In the genomic region with DNA sequence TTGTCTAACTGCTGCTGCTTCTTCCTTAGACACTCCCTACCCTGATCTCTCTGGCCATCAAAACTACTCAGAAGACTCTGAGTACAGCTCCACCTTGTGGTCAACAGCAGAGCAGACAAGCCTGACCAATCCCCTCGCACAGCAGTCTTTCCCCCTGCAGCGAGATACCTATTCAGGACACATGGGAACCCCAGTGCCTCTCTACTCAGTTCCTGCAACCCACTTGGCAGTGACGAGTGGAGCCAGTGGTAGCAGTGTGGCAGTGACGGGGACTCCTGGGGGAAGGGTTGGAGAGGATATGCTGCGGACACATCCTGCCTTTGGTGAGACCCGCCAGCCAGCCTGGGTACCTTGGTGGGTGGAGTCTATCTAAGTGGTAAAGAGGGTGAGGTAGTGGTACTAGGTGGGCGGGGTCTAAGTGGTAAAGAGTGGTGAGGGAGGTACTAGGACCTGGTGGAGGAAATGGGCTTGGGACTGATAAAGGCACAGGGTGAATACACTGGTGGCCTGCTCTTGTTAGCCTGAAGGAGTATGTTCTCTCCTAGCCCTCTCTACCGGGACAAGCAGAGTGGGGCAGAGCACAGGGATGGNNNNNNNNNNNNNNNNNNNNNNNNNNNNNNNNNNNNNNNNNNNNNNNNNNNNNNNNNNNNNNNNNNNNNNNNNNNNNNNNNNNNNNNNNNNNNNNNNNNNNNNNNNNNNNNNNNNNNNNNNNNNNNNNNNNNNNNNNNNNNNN, we compare ENCODE assay signal across 9 mouse cellular contexts. TPM values are rescaled to one million over a fixed set of nuclear protein-coding genes. Genes with fewer than 3 reads are reported as not detected.
DNase-seq lines count a peak whose midpoint lies in the region; ATAC-seq and TF ChIP-seq lines count a peak whose summit lies in the region.
"Had no signal": no experiment of that assay in that cellular context is flagged by ENCODE, and none has a peak within 500 bp of the region (broad histone marks: within the 10 kb centered on the region; RNA-seq: fewer than 3 reads in every experiment).

No protein-coding gene starts in this region.

- ATAC-seq in forebrain, postnatal 0 days, result peak; percentile 43
- ATAC-seq in erythroid progenitor cell, adult 5-6 weeks (replicated peaks; ENCODE audit: low FRiP score, poor library complexity, severe bottlenecking), result no peak

- no peak for DNase-seq in testis, postnatal 14 days (ENCODE audit: low spot score)
- DNase-seq in cerebellum, adult 18-20 months, result peak; percentile 45 to 57
- DNase-seq in forebrain, postnatal 0 days, result no peak
- peak; percentile 25 for DNase-seq in kidney, postnatal 14 days
- peak; percentile 51 for DNase-seq in mesoderm, embryonic 11.5 days (ENCODE audit: low read depth, low spot score)
- peak; percentile 29 for DNase-seq in thymus, postnatal 4 days

- peak; percentile 52; the same call in 1 of the 2 replicates for TF ChIP-seq CTCF in testis, adult 2 months (IDR thresholded peaks at IDR 0.05; ENCODE audit: control insufficient read depth, insufficient read depth, insufficient replicate concordance, low read depth, low read length)
- peak; percentile 70 for TF ChIP-seq CTCF in forebrain, postnatal 0 days (IDR thresholded peaks at IDR 0.05; ENCODE audit: low read depth)

- WGBS in forebrain, postnatal 0 days, result 21% methylated on average over 8 of the region's 8 CpGs

- H3K27me3 ChIP-seq in testis, adult 2 months (ENCODE audit: control insufficient read depth, insufficient read depth, low read length), result no peaks in the 10 kb centered on the region
- H3K27me3 ChIP-seq in forebrain, postnatal 0 days (ENCODE audit: insufficient read depth, low read length), result no peaks in the 10 kb centered on the region

- H3K27ac ChIP-seq in testis, adult 2 months (ENCODE audit: control insufficient read depth, insufficient read depth, low read depth, low read length), result no peak overlapping the region
- H3K27ac ChIP-seq in forebrain, postnatal 0 days (ENCODE audit: low read depth, low read length), result no peak overlapping the region
- H3K27ac ChIP-seq: heart, embryonic 13.5 days had no signal

- H3K4me2 ChIP-seq in forebrain, postnatal 0 days (ENCODE audit: low read depth), result no peak overlapping the region
- H3K4me2 ChIP-seq: heart, embryonic 13.5 days had no signal

- TF ChIP-seq POLR2A in testis, adult 2 months (IDR thresholded peaks at IDR 0.05; ENCODE audit: control insufficient read depth, low read depth, low read length), result no peak

- no peaks in the 10 kb centered on the region for H3K36me3 ChIP-seq in testis, adult 2 months (ENCODE audit: control insufficient read depth, insufficient read depth, low read length)
- H3K36me3 ChIP-seq in forebrain, postnatal 0 days (ENCODE audit: insufficient read depth), result no peaks in the 10 kb centered on the region
- H3K36me3 ChIP-seq: heart, embryonic 13.5 days had no signal

- H3K4me3 ChIP-seq in testis, adult 2 months (ENCODE audit: control insufficient read depth, low read depth, low read length), result peak overlapping the region; percentile 24
- no peak overlapping the region for H3K4me3 ChIP-seq in forebrain, postnatal 0 days (ENCODE audit: low read depth, low read length)
- H3K4me3 ChIP-seq: heart, embryonic 13.5 days had no signal

- no peak overlapping the region for H3K9ac ChIP-seq in forebrain, postnatal 0 days
- H3K9ac ChIP-seq: heart, embryonic 13.5 days had no signal

- no peaks in the 10 kb centered on the region for H3K9me3 ChIP-seq in forebrain, postnatal 0 days (ENCODE audit: low read length)
- H3K9me3 ChIP-seq: heart, embryonic 13.5 days had no signal

- peaks cover 3% of the 10 kb centered on the region; the same call in 1 of the 2 replicates for H3K4me1 ChIP-seq in testis, adult 2 months (ENCODE audit: control insufficient read depth, insufficient read depth, low read length)
- H3K4me1 ChIP-seq in forebrain, postnatal 0 days (ENCODE audit: insufficient read depth), result peaks cover 11% of the 10 kb centered on the region
- H3K4me1 ChIP-seq: heart, embryonic 13.5 days had no signal

RNA-seq across cellular contexts. Expression of a gene that starts 54.3 kb away (rescaled TPM):
- polyA plus RNA-seq in testis, adult 2 months (2012; rRNA removed), result 1.4 and 1.6 TPM in 2 replicates
- 0.33 and 0.69 TPM in 2 replicates for total RNA-seq in forebrain, postnatal 0 days (2014; rRNA removed)
- 0.23 and 0.30 TPM in 2 replicates for polyA plus RNA-seq in forebrain, postnatal 0 days (2015; fragmentation: Nextera tagmentation; extraction: Ambion mirVana)
- total RNA-seq in erythroid progenitor cell, adult 5-6 weeks (2015; ENCODE audit: low replicate concordance), result not detected in 2 replicates
- 0.68 TPM in 1 of 2 replicates, not detected in the other for total RNA-seq in erythroid progenitor cell, adult 5-6 weeks (2017; ENCODE audit: low replicate concordance)

Comparison
In these comparisons a context has a peak if more than half of its experiments do, and no peak if none do; other contexts are left out.
1. DNase-seq: peak in cerebellum, adult 18-20 months (2 of 2), kidney, postnatal 14 days (single experiment), mesoderm, embryonic 11.5 days (single experiment) and thymus, postnatal 4 days (single experiment); none in testis, postnatal 14 days (single experiment) and forebrain, postnatal 0 days (single experiment).